Mouse (Mus musculus) lung, embryonic 16.5 days (tissue): ENCODE results near the gene 4930451I11Rik. TPM values are rescaled to one million over a fixed set of nuclear protein-coding genes. Genes with fewer than 3 reads are reported as not detected.

Experiments
- ATAC-seq: fragments of 200-750 bp; cut with Nextera tagmentation; 2 replicates; pipeline ENCODE4 v1.8.0; 2017; ENCODE audit warnings: low read depth, mild to moderate bottlenecking, moderate library complexity
- H3K27ac ChIP-seq: fragments of 300-500 bp; sonication (generic); 2 replicates; pipeline ENCODE4 v1.5.1; 2014; ENCODE audit warnings: mild to moderate bottlenecking, control low read depth, low read length
- H3K27me3 ChIP-seq: fragments of 300-500 bp; sonication (generic); 2 replicates; pipeline ENCODE4 v1.6.1; 2014; ENCODE audit warnings: low read depth, low read length, mixed read lengths; ENCODE audit not compliant: control insufficient read depth, insufficient read depth
- H3K36me3 ChIP-seq: fragments of 300-500 bp; sonication (generic); 2 replicates; pipeline ENCODE4 v1.6.1; 2014; ENCODE audit warnings: low read length; ENCODE audit not compliant: control insufficient read depth, insufficient read depth
- H3K4me1 ChIP-seq: fragments of 300-500 bp; sonication (generic); replicated peaks from 2 replicates; pipeline ENCODE4 v1.6.1; 2014; ENCODE audit warnings: low read length, mixed read lengths; ENCODE audit not compliant: control insufficient read depth, insufficient read depth
- H3K4me2 ChIP-seq: fragments of 300-500 bp; sonication (generic); 2 replicates; pipeline ENCODE4 v1.6.1; 2014; ENCODE audit warnings: low read depth, low read length, control low read depth
- H3K4me3 ChIP-seq: fragments of 300-500 bp; sonication (generic); 2 replicates; pipeline ENCODE4 v1.5.1; 2014; ENCODE audit warnings: mild to moderate bottlenecking, low read length, control low read depth
- H3K9ac ChIP-seq: fragments of 300-500 bp; sonication (generic); 2 replicates; pipeline ENCODE4 v1.6.1; 2014; ENCODE audit warnings: low read length, control low read depth
- H3K9me3 ChIP-seq: fragments of 300-500 bp; sonication (generic); 2 replicates; pipeline ENCODE4 v1.6.1; 2016; ENCODE audit warnings: low read length; ENCODE audit not compliant: control insufficient read depth
- WGBS: fragments of 180-500 bp; shearing (Covaris S2); extraction: QIAGEN DNeasy Blood & Tissue Kit; methylation state at CpG from one replicate; pipeline ENCODE4 v1.1.7; 2014; 5-methylcytosine and 5-hydroxymethylcytosine counted together
- polyA plus RNA-seq: library from polyadenylated mRNA; unstranded; fragments of >200 nt; fragmentation: Nextera tagmentation; extraction: Ambion mirVana; gene quantifications from 2 replicates; pipeline ENCODE4 v1.2.1, GENCODE M21; 2015

4930451I11Rik gene
- not detected in 2 replicates for polyA plus RNA-seq

DNA sequence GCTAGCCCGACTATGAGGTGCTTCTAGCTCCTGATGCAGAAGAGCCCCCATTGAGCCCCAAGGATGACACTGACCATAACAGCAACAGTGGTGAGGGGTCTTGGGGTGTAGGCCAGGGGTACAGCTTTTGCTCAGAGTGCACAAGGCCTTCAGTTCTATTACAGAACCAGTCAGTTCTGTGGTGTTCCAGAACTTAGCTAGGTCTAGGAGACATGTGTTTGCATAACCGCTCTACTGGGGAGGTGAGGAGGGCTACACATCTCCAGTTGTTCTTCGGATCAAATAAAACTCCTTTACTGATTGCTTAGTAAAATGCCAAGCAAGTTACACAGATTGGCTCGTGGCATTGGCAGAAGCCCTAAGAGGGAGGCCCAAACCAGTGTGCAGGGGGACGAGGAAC, at the start of gene 4930451I11Rik:
TSS of gene 4930451I11Rik (minus strand) at position 101 of the 400 bp plus-strand sequence.
- Histone ChIP-seq H3K36me3 (no peaks in the 10 kb centered on the region), H3K4me1 (no peaks in the 10 kb centered on the region), H3K4me2 (peak within 1 kb of the TSS; percentile 49), H3K4me3 (peak within 1 kb of the TSS; percentile 31), H3K27me3 (no peaks in the 10 kb centered on the region; the same call in 1 of the 2 replicates), H3K27ac (no peak within 1 kb of the TSS), H3K9me3 (no peaks in the 10 kb centered on the region), H3K9ac (no peak within 1 kb of the TSS)
- 44% methylated on average over 5 of the region's 5 CpGs for WGBS
- ATAC-seq = no peak

DNA sequence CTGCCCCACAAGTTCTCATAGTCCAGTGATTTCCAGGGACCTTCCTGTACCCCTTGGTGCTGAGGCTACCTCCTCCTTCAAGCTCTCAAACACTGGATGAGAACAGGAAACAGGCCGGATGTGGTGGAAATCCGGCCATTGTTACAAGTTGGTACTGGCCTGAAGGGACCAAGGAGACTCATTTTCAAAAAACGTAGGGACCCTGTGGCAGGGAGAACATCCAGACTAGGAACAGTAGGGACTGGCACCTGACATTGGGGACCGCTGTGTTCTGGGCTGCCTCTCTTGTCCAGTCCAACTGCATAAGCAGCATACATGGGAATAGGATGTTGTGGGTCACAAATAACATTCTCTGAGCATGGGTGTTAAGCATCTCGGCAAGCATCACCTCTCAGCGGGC, 49.6 kb upstream of the 4930451I11Rik start:
- H3K4me3 ChIP-seq = peak overlapping the region; percentile 76; the same call in 1 of the 2 replicates
- no peak for ATAC-seq
- peaks cover 19% of the 10 kb centered on the region for H3K4me1 ChIP-seq
- H3K27me3 ChIP-seq = no peaks in the 10 kb centered on the region
- WGBS = 61% methylated on average over 6 of the region's 6 CpGs
- H3K4me2 ChIP-seq = peak overlapping the region; percentile 65
- H3K9me3 ChIP-seq = no peaks in the 10 kb centered on the region
- H3K36me3 ChIP-seq = peaks cover 32% of the 10 kb centered on the region
- H3K27ac ChIP-seq = peak overlapping the region; percentile 68
- H3K9ac ChIP-seq = no peak overlapping the region

DNA sequence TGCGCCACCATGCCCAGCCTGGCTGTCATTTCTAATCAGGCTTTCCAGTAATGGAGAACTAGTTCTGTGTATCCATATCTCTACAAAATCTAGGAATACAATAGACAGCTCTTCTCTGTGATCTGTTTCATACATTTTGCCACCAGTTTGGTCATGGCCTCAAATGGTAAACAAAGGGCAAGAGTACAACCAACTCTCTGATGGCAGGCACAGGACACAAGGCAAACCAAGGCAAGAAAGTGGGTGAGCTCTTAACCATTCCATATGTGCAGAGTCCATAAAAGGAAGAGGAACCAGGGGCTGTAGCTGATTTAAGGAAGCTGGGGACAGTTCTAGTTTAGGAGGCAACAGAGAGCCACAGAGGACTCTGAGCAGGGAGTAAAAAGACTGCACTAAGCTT, 45.8 kb upstream of the 4930451I11Rik start:
- H3K9me3 ChIP-seq = no peaks in the 10 kb centered on the region
- no peak overlapping the region for H3K4me3 ChIP-seq
- peaks cover 8% of the 10 kb centered on the region for H3K4me1 ChIP-seq
- H3K36me3 ChIP-seq = peaks cover 66% of the 10 kb centered on the region
- no peak for ATAC-seq
- 100% methylated on average over 1 of the region's 1 CpGs for WGBS
- no peak overlapping the region for H3K27ac ChIP-seq
- no peak overlapping the region for H3K9ac ChIP-seq
- no peak overlapping the region for H3K4me2 ChIP-seq
- H3K27me3 ChIP-seq = no peaks in the 10 kb centered on the region

DNA sequence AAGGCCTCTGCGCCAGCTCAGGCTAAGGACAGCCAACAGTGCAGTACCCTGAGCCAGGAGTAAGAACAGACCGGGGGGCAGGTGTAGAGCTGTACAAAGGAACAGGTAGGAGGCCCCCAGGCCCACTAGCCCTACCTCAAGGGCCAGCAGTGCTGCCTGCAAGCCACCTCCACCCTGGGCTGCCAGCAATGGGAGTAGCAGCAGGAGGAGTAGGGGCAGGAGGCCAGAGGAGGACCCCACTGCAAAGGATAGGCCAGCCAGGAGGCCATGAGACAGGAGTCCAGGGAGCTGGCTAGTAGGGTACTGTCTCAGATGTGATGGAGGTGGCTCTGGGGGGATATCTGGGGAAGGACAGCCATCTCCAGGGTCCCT, 39.1 kb upstream of the 4930451I11Rik start:
- Histone ChIP-seq H3K4me1 (peaks cover 2% of the 10 kb centered on the region; the same call in 1 of the 2 replicates), H3K36me3 (peaks cover 72% of the 10 kb centered on the region), H3K27ac (no peak overlapping the region), H3K9me3 (no peaks in the 10 kb centered on the region), H3K9ac (no peak overlapping the region), H3K27me3 (no peaks in the 10 kb centered on the region), H3K4me2 (no peak overlapping the region), H3K4me3 (no peak overlapping the region)
- ATAC-seq = no peak
- WGBS = 94% methylated on average over 2 of the region's 2 CpGs

DNA sequence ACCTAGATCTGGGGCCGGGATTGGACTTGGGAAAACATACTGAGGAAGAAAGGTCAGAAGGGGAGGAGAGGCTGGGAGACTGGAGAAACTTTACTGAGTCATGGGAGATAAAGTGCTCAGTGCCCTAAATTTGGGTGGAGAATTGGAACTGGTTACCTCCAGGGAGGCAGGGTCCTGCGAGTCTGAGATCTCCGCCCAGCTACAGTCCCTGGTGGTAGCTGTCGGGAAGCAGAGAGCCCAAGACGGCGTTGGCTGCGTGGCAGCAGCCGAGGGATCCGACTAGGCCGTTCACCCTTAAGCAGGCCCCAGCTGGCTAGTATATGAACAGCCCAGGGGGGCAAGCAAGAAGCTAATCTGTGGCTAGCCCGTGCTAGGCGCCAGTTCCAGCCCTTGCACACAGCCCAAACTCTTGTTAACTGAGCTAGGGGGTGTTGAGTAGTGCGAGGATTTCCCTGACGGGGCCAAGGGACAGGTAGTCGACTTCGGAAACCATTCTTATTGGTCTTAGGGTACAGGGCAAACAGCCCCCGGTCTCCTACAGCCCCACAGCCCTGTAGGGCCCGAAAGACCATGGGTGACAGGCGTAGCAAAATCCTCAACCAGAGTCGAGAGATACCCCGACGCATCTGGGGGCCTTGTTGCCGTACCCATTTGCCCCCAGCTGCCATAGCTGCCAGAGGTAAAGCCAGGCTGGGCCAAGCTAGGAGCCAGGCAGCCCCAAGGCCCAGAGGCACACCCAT, 38.5 kb upstream of the 4930451I11Rik start:
- Histone ChIP-seq H3K4me3 (no peak overlapping the region), H3K27ac (no peak overlapping the region), H3K27me3 (no peaks in the 10 kb centered on the region), H3K36me3 (peaks cover 75% of the 10 kb centered on the region), H3K9ac (no peak overlapping the region), H3K9me3 (no peaks in the 10 kb centered on the region), H3K4me2 (no peak overlapping the region), H3K4me1 (peaks cover 2% of the 10 kb centered on the region; the same call in 1 of the 2 replicates)
- 90% methylated on average over 23 of the region's 23 CpGs for WGBS
- ATAC-seq = no peak

DNA sequence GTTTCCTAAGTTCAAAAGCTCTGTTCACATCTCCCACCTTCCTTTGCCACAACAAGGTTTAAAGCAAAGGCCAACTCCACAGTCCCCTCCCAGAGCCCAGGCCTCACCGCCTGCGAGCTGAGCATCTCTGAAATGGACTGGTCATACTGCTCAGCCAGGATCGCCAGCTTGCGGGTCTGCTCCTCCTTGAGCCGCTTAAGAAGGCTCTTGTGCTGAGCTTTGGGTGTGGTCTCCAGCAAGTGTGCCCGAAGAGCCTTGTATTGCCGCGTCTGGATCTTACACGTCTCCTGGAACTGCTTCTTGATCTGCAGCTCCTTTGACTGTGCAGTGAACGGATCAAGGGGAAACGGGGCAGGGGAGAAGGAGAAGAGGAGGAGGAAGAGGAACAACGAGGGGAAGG, 36.6 kb upstream of the 4930451I11Rik start:
- H3K9me3 ChIP-seq = no peaks in the 10 kb centered on the region
- no peak overlapping the region for H3K4me2 ChIP-seq
- no peak overlapping the region for H3K4me3 ChIP-seq
- H3K4me1 ChIP-seq = peaks cover 19% of the 10 kb centered on the region
- peaks cover 56% of the 10 kb centered on the region for H3K36me3 ChIP-seq
- H3K27me3 ChIP-seq = no peaks in the 10 kb centered on the region
- ATAC-seq = peak; percentile 37; the same call in 1 of the 2 replicates
- peak overlapping the region; percentile 34 for H3K27ac ChIP-seq
- H3K9ac ChIP-seq = no peak overlapping the region
- 63% methylated on average over 12 of the region's 12 CpGs for WGBS

DNA sequence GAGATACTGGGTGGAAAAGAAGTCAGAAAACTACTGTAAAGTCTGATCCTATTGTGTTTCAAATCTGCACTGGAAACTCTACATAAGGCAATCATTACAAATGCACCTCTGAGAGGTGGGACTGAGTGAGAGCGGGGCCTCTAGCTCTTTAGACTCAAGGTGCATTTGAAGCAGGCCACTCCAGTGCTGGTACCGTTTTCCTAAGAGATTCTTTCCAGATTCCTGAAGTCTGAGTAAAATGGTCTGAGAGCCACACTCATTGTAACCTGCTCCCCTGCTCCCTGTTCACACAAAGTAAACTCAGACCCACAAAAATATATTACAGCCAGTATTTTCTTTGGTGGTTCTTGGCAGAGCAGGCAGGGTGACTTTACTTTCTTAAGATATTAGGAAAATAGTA, 36.1 kb upstream of the 4930451I11Rik start:
- H3K36me3 ChIP-seq = peaks cover 51% of the 10 kb centered on the region
- no peak for ATAC-seq
- peak overlapping the region; percentile 65 for H3K27ac ChIP-seq
- peaks cover 22% of the 10 kb centered on the region for H3K4me1 ChIP-seq
- 63% methylated on average over 2 of the region's 2 CpGs for WGBS
- no peaks in the 10 kb centered on the region for H3K9me3 ChIP-seq
- H3K4me3 ChIP-seq = no peak overlapping the region
- H3K4me2 ChIP-seq = no peak overlapping the region
- no peak overlapping the region for H3K9ac ChIP-seq
- H3K27me3 ChIP-seq = no peaks in the 10 kb centered on the region

DNA sequence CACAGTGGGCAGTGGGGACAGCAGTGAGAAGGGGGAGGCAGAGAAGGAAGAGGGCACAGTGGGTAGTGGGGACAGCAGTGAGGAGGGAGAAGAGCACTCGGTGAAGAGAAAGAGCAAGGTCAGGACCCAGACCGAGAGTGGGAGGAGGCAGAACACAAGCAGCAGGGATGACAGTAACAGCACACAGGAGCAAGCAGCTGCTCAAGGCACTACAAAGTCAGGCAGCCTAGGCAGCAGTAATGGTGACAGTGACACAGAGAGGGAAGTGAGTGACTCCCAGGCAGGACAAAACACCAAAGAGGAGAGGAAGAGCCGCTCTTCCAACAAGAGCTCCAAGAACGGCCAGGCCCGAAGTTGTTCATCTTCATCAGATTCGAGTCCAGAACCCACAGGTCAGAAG, 32.4 kb upstream of the 4930451I11Rik start:
- no peaks in the 10 kb centered on the region for H3K9me3 ChIP-seq
- H3K36me3 ChIP-seq = peaks cover 27% of the 10 kb centered on the region
- 54% methylated on average over 6 of the region's 6 CpGs for WGBS
- H3K27me3 ChIP-seq = no peaks in the 10 kb centered on the region
- peak overlapping the region; percentile 69 for H3K4me3 ChIP-seq
- H3K4me2 ChIP-seq = peak overlapping the region; percentile 83
- no peak for ATAC-seq
- peak overlapping the region; percentile 77 for H3K9ac ChIP-seq
- H3K27ac ChIP-seq = no peak overlapping the region; the same call in 1 of the 2 replicates
- H3K4me1 ChIP-seq = peaks cover 25% of the 10 kb centered on the region

DNA sequence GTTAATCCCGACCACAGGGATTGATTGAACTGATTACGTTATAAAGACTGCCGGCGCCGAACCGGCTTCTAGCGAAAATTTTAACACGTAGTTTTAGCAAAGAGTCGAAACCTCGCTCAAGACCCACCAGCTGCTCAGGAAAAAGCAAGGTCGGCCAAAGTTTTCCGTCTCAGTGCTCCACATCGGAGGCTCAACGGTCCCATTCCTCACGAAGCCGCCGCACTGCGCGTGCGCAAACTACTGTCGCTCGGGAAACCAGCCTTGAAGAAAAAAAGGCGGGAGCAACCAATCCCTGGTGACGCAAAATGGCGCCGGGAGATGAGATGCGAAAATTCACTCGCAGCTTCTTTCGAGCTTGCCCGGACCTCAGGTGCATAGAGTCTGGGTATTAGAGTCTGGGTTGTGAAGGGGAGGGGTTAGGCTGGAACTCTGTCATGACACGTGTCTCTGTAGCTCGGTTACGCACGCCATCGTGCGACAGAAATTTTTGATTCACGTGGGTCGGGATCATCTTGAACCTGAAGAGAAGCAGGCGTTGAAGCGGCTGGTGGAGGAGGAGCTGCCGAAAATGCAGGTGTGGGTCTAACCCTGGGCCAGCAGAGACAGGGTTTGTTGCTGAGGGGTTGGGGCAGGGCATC, 30.8 kb upstream of the 4930451I11Rik start, which contains the start of gene Ino80e:
TSS of gene Ino80e (minus strand) at position 231 of the 638 bp plus-strand sequence.
- WGBS = under 1% methylated on average over 41 of the region's 41 CpGs
- H3K4me3 ChIP-seq = peak within 1 kb of the TSS; percentile 69
- H3K36me3 ChIP-seq = peaks cover 26% of the 10 kb centered on the region
- H3K9ac ChIP-seq = peak within 1 kb of the TSS; percentile 77
- peak; percentile 79 for ATAC-seq
- peak within 1 kb of the TSS; percentile 83 for H3K4me2 ChIP-seq
- peaks cover 23% of the 10 kb centered on the region for H3K4me1 ChIP-seq
- no peaks in the 10 kb centered on the region for H3K9me3 ChIP-seq
- H3K27me3 ChIP-seq = no peaks in the 10 kb centered on the region
- H3K27ac ChIP-seq = peak within 1 kb of the TSS; percentile 79
